Mouse (Mus musculus): ENCODE measurements at regions not wholly inside any gene's neighbourhood (a gene's known extent, or its start where the extent isn't known, plus 50 kb on each side); places are given as distances from the start of the nearest gene placed in this dataset.

DNA sequence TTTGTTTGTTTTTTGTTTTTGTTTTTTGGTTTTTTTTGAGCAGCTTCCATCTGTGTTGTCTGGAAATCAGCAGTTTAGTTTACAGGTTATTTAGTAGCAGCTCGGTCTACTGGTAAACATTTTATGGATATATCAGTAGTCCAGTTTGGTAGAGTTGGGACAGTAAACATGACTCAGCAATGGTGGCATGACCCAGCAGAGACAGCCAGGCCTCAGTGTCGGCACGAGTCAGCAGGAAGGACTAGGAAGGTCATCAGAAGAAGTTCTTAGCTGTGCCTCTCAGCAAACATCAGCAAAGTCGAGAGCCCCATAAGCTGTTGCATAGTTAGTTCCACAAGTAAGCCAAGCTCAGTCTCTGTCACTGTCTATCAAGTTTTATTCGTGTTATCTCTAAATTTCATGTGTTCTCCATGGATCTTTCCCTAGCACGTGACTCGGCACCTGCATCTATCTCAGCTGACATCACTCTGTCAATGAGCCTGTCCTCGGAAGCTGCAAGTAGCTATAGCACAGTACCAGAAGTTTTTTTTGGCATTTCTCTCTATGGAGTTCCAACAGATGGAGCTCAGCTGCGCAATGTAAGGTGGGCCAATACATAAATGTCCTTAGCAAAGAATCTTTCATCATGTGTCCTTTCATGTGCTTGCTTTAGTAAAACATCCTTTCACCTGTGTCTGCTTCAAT lies 71.3 kb downstream of the Ackr3 start:
- Histone ChIP-seq H3K36me3 (ENCODE audit: control insufficient read depth, insufficient read depth, low read length) (no peaks in the 10 kb centered on the region), H3K27ac (ENCODE audit: insufficient read depth, low read depth, low read length) (no peak overlapping the region), H3K4me1 (ENCODE audit: control insufficient read depth, insufficient read depth, low read length) (no peaks in the 10 kb centered on the region), H3K4me3 (ENCODE audit: insufficient read depth, low read depth, low read length) (no peak overlapping the region), H3K27me3 (replicated peaks; ENCODE audit: control insufficient read depth, insufficient read depth, low read length) (no peaks in the 10 kb centered on the region)
- no peak for DNase-seq
- no peak for TF ChIP-seq CTCF (conservative IDR thresholded peaks at IDR 0.05; ENCODE audit: insufficient read depth, insufficient read length, low read depth, low read length)
- TF ChIP-seq POLR2A (IDR thresholded peaks at IDR 0.05; ENCODE audit: low read depth, low read length) = no peak
- WGBS = 89% methylated on average over 9 of the region's 9 CpGs

DNA sequence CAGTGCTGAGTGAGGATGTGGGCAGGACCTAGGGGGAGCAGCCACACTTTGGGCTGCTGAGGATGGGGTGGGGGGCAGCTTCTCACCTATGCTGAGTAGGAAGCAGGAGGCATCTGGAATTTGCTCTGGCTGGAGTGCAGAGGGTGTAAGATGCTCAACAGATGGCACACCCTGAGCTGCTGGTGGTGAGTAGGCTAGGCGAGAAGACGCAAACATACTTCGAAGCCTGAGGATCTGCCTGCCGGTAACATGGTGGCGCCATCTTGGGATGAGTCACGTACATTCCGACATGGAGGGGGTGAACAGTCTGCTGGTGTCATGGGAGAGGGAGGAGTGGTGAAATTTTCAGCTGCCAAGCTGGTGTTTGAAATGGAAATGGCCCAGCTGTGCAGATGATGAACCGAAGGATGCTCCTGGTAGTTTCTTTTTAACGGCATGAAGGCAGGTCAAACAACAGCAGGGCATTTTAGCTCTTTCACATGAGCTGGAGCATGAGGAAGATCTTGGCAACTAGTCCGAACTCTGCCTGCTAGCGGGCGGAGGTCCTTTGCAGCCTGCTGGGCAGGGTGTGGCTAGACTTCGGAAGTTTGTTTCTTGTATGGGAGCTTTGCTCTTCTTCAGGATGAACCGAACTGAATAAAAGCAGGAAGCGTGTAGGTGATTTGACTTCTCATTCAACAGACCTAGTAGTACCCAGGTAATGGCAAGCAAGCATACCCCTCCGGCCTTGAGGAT lies 72.2 kb downstream of the Ackr3 start:
- TF ChIP-seq POLR2A (IDR thresholded peaks at IDR 0.05; ENCODE audit: low read depth, low read length) (no peak), CTCF (conservative IDR thresholded peaks at IDR 0.05; ENCODE audit: insufficient read depth, insufficient read length, low read depth, low read length) (no peak)
- Histone ChIP-seq H3K27ac (ENCODE audit: insufficient read depth, low read depth, low read length) (no peak overlapping the region), H3K36me3 (ENCODE audit: control insufficient read depth, insufficient read depth, low read length) (no peaks in the 10 kb centered on the region), H3K27me3 (replicated peaks; ENCODE audit: control insufficient read depth, insufficient read depth, low read length) (no peaks in the 10 kb centered on the region), H3K4me3 (ENCODE audit: insufficient read depth, low read depth, low read length) (no peak overlapping the region), H3K4me1 (ENCODE audit: control insufficient read depth, insufficient read depth, low read length) (no peaks in the 10 kb centered on the region)
- DNase-seq = peak; percentile 27
- WGBS = 90% methylated on average over 16 of the region's 16 CpGs

DNA sequence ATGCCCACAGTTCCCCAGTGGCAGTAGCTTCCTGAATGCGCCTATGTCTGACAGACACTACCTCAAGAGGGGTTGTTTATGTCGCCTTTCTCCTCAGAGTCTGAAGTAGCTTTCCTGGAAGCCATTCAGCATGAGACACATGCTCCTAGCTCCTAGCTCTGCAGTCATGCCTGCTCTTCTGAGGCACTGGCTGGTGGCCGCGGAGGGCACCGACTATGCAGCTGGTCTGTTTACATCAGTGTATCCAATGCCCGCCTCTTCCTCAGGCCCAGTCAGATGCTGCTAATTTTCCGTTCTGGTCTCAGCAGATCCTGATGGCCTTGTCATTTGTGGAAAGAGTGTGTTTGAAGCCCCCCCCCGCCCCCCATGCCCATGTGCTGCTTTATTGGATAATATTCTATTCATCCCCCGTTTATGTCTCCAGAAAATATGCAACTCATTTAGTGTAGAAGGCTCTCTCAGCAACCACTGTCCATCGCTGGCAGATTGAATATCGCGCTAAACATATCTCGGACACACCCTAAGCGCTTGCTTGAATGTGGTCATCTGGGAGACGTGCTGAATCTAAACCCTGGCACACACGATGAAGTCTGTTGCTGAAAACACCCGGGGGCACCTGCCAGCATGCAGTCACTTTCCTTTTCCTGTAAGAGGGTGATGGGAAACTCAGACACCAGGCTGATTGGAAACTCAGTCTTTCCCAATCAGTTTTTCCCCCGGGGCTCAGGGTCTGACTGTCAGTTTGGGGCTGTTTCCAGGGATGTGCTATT lies 73.9 kb downstream of the Ackr3 start:
- no peak for DNase-seq
- H3K4me1 ChIP-seq (ENCODE audit: control insufficient read depth, insufficient read depth, low read length) = no peaks in the 10 kb centered on the region
- TF ChIP-seq CTCF (conservative IDR thresholded peaks at IDR 0.05; ENCODE audit: insufficient read depth, insufficient read length, low read depth, low read length) (no peak), POLR2A (IDR thresholded peaks at IDR 0.05; ENCODE audit: low read depth, low read length) (no peak)
- 86% methylated on average over 18 of the region's 18 CpGs for whole genome bisulfite sequencing
- H3K36me3 ChIP-seq (ENCODE audit: control insufficient read depth, insufficient read depth, low read length) = no peaks in the 10 kb centered on the region
- H3K27me3 ChIP-seq (replicated peaks; ENCODE audit: control insufficient read depth, insufficient read depth, low read length) = no peaks in the 10 kb centered on the region
- no peak overlapping the region for H3K27ac ChIP-seq (ENCODE audit: insufficient read depth, low read depth, low read length)
- no peak overlapping the region for H3K4me3 ChIP-seq (ENCODE audit: insufficient read depth, low read depth, low read length)

DNA sequence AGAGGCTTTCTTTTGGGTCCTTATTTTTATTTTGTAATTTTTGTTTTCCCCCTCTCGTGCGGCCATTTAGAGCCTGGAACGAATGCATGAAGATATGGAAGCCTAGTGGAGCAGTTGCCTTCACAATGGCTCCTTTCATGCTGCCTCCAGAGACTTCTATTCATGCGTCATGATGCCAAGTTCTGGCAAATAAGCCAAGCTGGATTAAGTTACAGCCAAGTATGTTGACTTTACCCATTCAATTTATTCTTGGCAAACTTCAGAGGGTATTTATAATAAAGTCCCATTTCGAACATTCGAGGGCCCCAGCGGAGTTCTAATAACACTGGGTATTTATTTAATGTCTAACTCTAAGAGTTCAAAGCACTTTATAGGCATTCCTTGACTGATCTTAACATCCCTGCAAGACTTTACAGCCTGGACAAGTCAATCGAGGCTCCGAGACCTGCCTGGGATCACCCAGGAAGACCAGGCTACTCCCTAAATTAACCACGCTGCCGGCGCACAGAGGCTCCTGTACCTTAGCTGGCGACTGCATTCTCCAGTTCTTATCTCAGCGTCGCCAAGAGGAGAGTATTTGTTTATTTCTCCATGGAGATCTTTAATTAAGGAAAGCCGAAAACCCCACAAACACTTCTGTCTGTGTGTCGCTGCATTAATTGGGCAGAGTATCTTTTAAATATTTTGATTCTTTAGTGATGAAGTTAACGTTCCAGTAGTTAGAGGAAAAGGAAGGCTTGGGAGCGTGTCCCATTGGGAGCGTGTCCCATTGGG lies 75.5 kb downstream of the Ackr3 start:
- H3K27me3 ChIP-seq (replicated peaks; ENCODE audit: control insufficient read depth, insufficient read depth, low read length) = no peaks in the 10 kb centered on the region
- TF ChIP-seq POLR2A (IDR thresholded peaks at IDR 0.05; ENCODE audit: low read depth, low read length) (no peak), CTCF (conservative IDR thresholded peaks at IDR 0.05; ENCODE audit: insufficient read depth, insufficient read length, low read depth, low read length) (no peak)
- H3K4me3 ChIP-seq (ENCODE audit: insufficient read depth, low read depth, low read length) = no peak overlapping the region
- WGBS = 66% methylated on average over 20 of the region's 20 CpGs
- H3K36me3 ChIP-seq (ENCODE audit: control insufficient read depth, insufficient read depth, low read length) = no peaks in the 10 kb centered on the region
- no peaks in the 10 kb centered on the region for H3K4me1 ChIP-seq (ENCODE audit: control insufficient read depth, insufficient read depth, low read length)
- no peak for DNase-seq
- no peak overlapping the region for H3K27ac ChIP-seq (ENCODE audit: insufficient read depth, low read depth, low read length)

DNA sequence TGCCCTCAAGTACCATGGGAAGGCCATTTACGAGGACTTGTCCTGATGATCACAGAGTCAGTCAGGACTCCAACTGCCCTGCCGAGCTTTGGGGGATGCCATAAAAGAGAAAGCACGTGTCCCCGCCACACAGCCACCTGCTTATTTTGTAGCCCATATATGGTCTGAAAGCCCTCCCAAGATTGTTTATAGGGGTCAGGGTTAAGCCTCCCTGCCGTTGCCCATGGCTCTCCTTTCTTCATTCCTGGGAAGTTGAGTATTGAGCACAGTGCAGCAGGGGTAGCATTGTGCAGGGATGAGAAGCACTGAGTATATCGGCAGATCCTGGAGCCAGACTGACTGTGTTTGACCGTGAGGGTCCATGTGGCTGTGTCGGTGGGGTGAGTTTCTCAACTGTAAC lies 76.4 kb downstream of the Ackr3 start:
- TF ChIP-seq CTCF (conservative IDR thresholded peaks at IDR 0.05; ENCODE audit: insufficient read depth, insufficient read length, low read depth, low read length) (no peak), POLR2A (IDR thresholded peaks at IDR 0.05; ENCODE audit: low read depth, low read length) (no peak)
- no peak overlapping the region for H3K27ac ChIP-seq (ENCODE audit: insufficient read depth, low read depth, low read length)
- no peaks in the 10 kb centered on the region for H3K36me3 ChIP-seq (ENCODE audit: control insufficient read depth, insufficient read depth, low read length)
- H3K27me3 ChIP-seq (replicated peaks; ENCODE audit: control insufficient read depth, insufficient read depth, low read length) = no peaks in the 10 kb centered on the region
- no peaks in the 10 kb centered on the region for H3K4me1 ChIP-seq (ENCODE audit: control insufficient read depth, insufficient read depth, low read length)
- 46% methylated on average over 8 of the region's 8 CpGs for WGBS
- no peak for DNase-seq
- no peak overlapping the region for H3K4me3 ChIP-seq (ENCODE audit: insufficient read depth, low read depth, low read length)

DNA sequence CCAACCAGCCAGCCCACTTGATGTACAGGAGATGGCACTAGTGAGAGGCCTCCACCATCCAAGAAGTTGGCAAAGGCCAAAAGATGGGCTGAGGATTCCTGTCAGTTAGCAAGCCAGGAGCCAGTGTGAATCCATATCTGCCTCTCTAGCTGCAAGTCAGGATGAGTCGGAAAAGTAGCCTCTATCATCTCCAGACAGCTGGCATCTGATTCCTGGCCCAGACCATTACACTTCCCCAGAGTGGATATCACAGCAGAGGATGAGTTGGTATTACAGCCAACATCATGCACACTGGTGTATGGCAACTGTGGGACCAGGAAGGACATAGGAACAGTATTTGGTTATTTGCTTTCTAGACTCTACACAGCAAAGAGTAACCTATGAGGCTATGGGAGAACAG lies 77.5 kb downstream of the Ackr3 start:
- H3K27me3 ChIP-seq (replicated peaks; ENCODE audit: control insufficient read depth, insufficient read depth, low read length) = no peaks in the 10 kb centered on the region
- no peak overlapping the region for H3K4me3 ChIP-seq (ENCODE audit: insufficient read depth, low read depth, low read length)
- TF ChIP-seq POLR2A (IDR thresholded peaks at IDR 0.05; ENCODE audit: low read depth, low read length) (no peak), CTCF (conservative IDR thresholded peaks at IDR 0.05; ENCODE audit: insufficient read depth, insufficient read length, low read depth, low read length) (no peak)
- no peaks in the 10 kb centered on the region for H3K36me3 ChIP-seq (ENCODE audit: control insufficient read depth, insufficient read depth, low read length)
- H3K4me1 ChIP-seq (ENCODE audit: control insufficient read depth, insufficient read depth, low read length) = no peaks in the 10 kb centered on the region
- 100% methylated on average over 1 of the region's 1 CpGs for WGBS
- DNase-seq = no peak
- H3K27ac ChIP-seq (ENCODE audit: insufficient read depth, low read depth, low read length) = no peak overlapping the region

Data from kidney, adult 2 months (tissue).